Mouse (Mus musculus) bone marrow macrophage, adult 2 months (primary cell): ENCODE measurements around the gene Tdrd5.
"Not testable (repeated sequence)": the region's sequence is repeated elsewhere in the genome, so short reads cannot be mapped to it uniquely, and the experiment has no call there.

Experiments used
- CTCF ChIP-seq: IDR thresholded peaks from 2 replicates; pipeline ENCODE4 v1.5.1; 2012; ENCODE audit warnings: low read depth, mild to moderate bottlenecking, low read length, moderate library complexity
- POLR2A ChIP-seq: IDR thresholded peaks from 2 replicates; pipeline ENCODE4 v1.6.1; 2012; ENCODE audit warnings: mild to moderate bottlenecking, low read depth, low read length, borderline replicate concordance

GRCm38 (mm10) chr1:156289222-156289587 is 14.3 kb downstream of the Tdrd5 start:
- not testable (repeated sequence) for TF ChIP-seq CTCF, POLR2A
